Mouse (Mus musculus) frontal cortex, postnatal 36 days (tissue): ENCODE measurements around the gene Zfp775.

Experiments
- DNase-seq, 2 experiments: peaks; one replicate each; pipeline ENCODE4 v3.0.0; 2022; ENCODE audit warnings: low spot score in 2 of 2

Gene Zfp775

DNA sequence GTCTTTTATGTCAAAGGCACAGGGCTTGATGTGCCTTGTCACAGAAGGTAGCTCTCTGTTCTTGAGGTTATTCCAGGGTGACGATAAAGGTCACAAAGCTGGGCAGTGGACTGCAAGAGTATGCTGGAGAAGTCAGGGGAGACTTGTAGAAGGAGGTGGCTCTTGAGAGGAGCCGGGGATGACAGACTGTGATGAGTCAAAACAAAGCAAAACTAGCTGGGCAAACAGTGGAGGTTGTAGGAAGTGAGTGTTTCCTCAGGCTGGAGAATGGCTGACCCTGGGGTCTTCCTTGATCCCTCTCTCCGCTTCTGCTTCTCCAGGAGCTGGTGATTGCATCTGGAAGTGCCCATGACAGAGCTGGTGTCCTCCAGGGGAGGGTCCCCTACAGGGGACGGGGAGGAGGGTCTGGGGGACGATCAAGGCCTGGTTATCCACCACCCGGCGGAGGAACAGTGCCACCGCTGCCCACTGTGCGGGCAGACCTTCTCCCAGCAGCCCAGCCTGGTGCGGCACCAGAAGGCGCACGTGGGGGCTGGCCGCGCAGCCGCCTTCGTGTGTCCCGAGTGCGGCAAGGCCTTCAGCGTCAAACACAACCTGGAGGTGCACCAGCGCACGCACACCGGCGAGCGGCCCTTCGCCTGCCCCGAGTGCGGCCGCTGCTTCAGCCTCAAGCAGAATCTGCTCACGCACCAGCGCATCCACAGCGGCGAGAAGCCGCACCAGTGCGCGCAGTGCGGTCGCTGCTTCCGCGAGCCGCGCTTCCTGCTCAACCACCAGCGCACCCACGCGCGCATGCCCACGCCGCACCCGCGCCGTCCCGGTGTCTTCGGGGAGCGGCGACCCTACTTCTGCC lies 27.2 kb downstream of the Zfp775 start:
- peak; percentile 50 to 66 for DNase-seq

- no peak for DNase-seq
Measured at GRCm38 (mm10) chr6:48629661-48630034, 27.8 kb downstream of the Zfp775 start.

GRCm38 (mm10) chr6:48630831-48631230 lies 29.0 kb downstream of the Zfp775 start:
- no peak for DNase-seq

GRCm38 (mm10) chr6:48635105-48635504 lies 33.2 kb downstream of the Zfp775 start:
- DNase-seq, result no peak

GRCm38 (mm10) chr6:48636515-48636914 lies 34.7 kb downstream of the Zfp775 start:
- DNase-seq, result no peak

DNA sequence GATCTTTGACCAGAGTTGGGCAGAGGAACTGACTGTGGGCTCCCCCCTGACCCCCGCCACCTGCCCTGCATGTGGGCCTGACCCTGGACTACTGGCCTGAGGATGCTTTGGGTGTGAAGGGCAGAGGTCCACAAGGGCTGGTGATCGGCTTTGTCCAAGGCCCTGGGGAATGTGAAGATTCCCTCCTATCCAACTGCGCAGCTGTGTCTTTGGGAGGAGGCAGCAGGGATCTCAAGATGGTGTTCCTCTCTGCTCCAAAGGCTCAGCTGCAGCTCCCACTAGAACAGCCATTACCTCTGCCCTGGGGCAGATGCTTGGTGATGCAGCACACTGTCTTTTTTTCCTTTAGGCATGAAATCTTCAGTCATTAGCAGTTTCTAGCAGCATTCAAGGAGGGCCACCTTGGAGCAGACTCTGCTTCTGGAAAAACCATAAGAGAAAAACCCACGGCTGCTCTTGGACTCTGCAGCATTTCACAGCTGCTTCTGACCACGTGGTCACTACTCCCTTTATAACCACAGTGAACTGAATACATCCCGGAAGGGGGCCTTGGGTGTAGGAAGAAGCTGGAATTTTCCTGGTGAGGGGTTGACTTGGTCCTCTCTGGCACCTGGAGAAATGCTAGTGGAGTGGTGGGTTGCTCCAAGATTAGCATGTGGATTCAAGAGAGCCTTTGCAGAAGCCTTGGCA lies 36.1 kb downstream of the Zfp775 start:
- DNase-seq, result no peak

- DNase-seq, result no peak
Measured at GRCm38 (mm10) chr6:48638553-48638952, 36.7 kb downstream of the Zfp775 start.

- DNase-seq, result no peak
Measured at GRCm38 (mm10) chr6:48641391-48641790, 39.5 kb downstream of the Zfp775 start.

DNA sequence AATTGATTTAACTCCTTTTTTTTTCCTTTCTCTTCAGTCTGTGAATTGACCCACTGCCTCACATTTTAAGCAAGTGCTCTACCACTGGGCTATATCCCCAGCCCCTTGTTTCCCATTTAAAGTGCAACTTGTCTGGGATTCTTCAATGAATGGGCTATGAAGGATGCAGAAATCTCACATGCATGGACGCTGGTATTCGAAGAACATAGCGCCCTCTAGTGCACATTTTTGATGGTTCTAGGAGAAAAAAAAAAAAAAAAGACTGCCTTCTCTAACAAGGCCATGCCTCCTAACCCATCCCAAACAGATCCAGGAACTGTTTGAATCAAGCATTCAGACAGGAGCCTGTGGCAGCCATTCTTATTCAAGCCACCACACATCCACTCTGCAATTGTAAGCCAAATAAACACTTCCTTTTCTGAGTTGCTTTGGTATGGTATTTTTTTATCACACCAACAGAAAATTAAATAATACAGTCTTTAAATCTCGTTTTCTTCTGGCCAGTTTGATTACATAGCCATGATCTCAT lies 41.0 kb downstream of the Zfp775 start:
- DNase-seq, result no peak

DNA sequence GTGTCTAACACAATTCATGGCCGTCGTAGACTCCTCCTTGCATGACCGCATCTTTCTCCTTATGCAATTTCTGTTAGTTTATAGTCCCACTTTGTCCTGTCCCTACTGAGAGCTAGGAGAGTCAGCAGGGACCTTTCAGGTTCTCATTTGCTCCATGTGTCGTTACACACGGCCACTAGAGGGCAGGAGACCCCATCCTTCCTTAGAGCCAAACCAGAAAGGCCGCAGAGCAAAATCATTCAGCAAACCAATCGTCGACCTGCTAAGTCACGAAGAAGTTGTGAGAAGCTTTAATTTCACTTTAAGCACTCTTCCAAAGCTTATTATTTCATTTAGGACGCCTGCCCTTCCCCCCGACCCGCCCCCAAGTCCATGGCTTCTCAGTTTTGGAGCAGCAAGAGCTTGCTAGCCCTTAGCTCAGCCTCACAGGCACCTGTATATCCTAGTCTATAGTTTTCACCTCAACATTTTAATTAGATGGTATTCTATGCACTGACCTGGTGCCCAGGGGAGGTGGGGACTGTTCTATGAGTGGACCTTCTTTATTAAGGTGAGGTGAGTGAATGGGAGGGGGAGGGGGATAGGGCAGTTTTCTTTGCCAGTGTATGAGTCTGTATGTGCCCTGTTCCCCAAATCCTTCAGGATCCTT lies 43.9 kb downstream of the Zfp775 start:
- DNase-seq, result peak; percentile 62 to 66

DNA sequence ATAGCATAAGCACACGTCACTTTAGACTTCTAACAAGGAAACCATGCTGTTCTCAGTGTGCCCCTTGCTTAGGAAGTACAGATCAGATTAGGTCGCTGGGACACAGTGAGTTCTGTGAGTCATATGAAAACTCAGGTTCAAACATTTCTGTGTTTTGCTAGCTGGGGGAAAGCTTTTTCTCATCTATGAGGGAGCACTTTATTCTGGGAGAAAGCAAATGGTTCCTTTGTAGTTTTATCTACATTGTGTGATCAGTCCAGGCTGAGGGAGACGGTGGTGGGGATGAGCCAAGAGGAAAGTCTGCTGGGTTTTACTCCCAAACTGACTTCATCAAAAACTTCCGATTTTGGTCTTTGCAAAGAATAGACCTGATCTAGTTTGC lies 44.4 kb downstream of the Zfp775 start:
- DNase-seq, result no peak

- DNase-seq, result no peak
Measured at GRCm38 (mm10) chr6:48646995-48647394, 45.1 kb downstream of the Zfp775 start, which contains the start of gene Gimap8. Gimap8 (plus strand) TSS chr6:48647234.

- DNase-seq, result no peak
Measured at GRCm38 (mm10) chr6:48647611-48648010, 45.7 kb downstream of the Zfp775 start.

DNA sequence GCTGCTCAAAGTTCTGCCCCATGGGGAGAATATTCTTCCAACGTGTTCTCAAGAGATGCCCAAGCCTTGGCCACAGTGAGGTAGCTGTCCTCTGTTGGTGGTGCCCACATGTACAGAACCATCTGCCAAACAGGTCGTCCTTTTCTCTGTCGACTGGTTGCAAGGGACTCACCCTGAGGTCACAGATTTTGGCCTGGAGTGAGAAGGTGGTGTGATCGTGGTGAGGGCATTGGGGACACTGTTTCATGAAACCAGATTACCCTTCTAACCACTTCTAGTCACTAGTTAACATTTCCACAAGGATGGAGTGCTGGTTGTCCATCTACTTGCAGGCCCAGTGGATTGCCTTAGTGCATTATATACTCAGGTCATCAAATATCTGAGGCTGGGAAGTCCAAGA lies 46.9 kb downstream of the Zfp775 start:
- no peak for DNase-seq

DNA sequence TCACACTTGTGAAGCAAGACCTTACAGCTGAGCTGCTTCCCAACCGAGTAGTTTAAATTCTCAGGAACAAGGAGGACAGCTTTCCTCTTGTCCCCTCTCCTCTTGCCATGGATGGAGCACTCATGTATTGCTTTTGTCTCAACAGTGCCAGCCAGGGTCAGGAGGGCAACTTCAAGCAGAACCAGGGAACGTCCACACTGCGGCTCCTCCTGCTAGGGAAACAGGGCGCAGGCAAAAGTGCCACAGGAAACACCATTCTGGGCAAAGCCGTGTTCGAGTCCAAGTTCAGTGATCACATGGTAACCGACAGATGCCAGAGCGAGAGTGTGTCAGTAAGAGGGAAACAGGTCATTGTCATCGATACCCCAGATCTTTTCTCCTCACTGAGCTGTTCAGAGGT lies 48.2 kb downstream of the Zfp775 start:
- DNase-seq, result no peak

- DNase-seq, result no peak
Measured at GRCm38 (mm10) chr6:48658721-48659120, 56.9 kb downstream of the Zfp775 start.

- no peak for DNase-seq
Measured at GRCm38 (mm10) chr6:48664750-48665149, 62.9 kb downstream of the Zfp775 start.

GRCm38 (mm10) chr6:48665471-48665870 lies 63.6 kb downstream of the Zfp775 start:
- no peak for DNase-seq

DNA sequence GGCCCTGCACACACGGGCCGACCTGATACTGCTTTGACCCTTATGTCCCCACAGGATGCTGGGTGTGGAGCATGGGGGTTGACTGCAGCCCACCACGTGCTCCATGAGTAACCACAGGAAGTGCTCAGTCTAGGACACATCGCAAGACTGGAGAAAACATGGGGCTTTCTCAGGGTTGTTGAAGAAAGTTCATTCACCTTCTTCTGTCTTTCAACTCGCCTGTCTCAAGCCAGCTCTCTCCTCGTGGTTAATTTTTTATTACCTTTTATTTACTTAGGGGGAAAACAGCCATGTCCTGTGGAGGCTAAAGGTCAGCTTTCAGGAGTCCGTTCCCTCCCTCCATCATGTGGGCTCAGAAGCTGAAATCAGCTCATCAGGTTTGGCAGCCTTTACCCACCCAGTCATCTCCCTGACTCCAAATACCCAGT lies 64.3 kb downstream of the Zfp775 start:
- DNase-seq, result no peak

DNA sequence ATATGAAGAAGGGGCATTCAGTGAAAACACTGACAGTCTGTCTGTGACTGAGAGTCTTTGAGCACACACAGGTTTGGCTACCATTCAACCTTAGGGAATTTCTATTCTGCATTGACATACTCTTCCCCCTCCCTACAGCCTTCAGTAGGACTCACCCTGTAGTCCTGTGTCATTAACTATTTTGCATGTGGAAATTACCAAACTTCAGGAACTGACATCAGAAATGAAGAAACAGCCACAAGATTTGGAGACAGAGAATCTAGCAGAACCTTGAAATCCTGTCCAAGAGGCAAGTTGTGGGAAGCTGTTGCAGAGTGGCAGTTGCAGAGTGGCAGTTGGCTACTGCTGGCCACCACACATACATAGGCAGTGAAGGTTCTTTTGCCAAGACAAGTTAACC lies 66.2 kb downstream of the Zfp775 start:
- no peak for DNase-seq

- DNase-seq, result no peak
Measured at GRCm38 (mm10) chr6:48669446-48669969, 67.6 kb downstream of the Zfp775 start.
